Mouse (Mus musculus) ovary, postnatal 14 days (tissue): Measurements from ENCODE around the gene Pi4ka.

ENCODE experiments used
- DNase-seq: peaks from one replicate; pipeline ENCODE4 v3.0.0; 2022; ENCODE audit warnings: low spot score

Gene Pi4ka

DNA sequence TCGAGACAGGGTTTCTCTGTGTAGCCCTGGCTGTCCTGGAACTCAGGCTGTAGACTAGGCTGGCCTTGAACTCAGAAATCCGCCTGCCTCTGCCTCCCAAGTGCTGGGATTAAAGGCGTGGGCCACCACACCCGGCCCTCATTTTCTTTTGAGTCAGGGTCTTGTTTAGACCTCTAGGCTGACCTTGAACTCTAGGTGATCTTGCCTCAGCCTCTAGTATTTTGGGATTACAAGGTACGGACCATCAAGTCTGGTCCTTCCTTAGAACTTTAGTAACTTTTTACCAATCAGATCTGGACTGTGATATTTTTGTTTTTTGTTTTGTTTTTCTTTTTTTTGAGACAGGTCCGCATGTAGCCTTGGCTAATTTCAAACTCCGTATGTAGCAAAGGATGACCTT lies 130.4 kb downstream of the Pi4ka start, which contains the start of gene Tmem191c:
Gene Tmem191c (plus strand): TSS at position 357 of the 400 bp plus-strand sequence.
- no peak for DNase-seq

DNA sequence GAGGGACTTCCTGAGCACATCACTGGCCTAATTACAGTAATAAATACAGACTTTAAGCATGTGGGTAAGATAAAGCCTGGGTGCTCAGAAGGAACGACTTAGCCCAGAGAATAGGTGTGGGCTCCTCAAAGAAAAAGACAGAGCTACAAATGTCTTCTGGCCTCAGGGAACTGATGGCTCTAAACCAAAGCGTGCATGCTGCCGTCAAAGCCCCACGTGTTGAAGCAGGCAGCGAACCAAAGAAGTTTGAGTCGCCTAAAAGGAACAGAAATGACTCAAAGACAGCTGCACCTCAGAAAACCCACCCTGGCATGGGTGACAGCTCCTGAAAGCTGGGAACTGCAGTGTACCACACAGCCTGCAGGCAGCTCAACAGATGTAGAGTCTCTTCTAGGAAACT lies 134.3 kb downstream of the Pi4ka start:
- DNase-seq = no peak

DNA sequence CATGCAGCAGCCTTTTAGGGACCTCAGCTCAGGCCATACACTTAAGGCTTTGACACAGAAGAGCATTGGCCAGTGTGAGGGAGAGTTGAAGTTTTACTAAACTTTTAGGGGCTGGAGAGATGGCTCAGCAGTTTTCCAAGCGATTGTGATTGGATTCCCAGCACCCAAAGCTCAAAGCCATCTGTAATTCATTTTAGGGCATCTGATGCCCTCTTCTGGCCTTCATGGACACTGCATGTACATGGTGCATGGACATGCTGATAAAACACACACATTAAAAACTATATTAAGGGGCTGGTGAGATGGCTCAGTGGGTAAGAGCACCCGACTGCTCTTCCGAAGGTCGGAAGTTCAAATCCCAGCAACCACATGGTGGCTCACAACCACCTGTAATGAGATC lies 135.0 kb downstream of the Pi4ka start:
- DNase-seq = no peak

DNA sequence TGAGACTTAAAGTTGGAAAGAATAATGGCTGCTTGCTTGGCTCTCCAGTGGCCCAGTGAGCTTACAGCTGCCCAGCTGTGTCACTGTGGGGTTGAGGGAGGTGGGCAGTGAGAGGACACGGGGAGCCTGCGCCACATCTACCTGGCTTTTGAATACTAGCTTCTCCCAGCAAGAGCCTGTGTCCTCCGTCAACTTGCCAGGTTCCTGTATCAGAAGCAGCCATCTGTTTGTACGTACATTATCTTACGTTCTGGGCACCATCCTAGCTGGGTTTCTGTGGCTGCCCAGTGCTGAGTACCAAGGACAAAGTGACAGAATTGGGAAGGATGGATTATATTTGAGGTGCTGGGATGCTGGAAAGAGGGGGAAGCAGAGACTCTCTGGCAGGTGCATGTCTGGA lies 136.2 kb downstream of the Pi4ka start:
- no peak for DNase-seq

DNA sequence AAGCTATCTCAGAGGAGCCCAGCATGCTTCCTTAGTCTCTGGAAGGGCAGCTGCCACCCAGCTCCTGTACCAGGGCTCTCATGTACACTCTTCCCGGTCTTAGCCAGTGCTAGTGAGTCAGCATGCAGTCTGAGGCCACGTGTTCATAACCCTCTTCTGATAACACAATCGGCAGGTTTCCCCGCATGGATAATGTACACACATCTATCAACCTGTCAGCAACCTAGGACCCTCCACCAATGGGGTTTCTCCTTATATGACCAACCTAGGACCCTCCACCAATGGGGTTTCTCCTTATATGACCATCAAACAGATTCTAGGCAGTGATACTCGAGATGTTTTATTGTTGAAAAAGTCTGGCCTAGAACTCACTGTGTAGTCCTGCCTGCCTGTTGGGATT lies 138.2 kb downstream of the Pi4ka start:
- no peak for DNase-seq

DNA sequence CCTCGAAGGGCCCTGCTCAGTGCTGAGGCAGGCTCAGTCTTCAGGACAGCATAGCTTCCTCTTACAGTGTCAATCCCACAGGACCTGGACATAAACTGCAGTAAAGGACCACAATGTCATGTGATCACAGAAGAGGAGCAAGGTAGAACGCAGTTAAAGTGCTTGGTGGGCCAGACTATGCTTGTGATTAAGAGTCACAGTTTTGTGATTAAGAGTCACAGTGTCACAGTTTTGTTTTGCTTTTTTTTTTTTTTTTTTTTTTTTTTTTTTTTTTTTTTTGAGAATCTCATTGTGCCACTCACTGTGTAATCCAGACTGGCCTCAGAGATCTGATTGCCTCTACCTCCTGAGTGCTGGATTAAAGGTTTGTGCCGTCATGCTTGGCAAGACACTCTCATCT lies 140.0 kb downstream of the Pi4ka start:
- no peak for DNase-seq

DNA sequence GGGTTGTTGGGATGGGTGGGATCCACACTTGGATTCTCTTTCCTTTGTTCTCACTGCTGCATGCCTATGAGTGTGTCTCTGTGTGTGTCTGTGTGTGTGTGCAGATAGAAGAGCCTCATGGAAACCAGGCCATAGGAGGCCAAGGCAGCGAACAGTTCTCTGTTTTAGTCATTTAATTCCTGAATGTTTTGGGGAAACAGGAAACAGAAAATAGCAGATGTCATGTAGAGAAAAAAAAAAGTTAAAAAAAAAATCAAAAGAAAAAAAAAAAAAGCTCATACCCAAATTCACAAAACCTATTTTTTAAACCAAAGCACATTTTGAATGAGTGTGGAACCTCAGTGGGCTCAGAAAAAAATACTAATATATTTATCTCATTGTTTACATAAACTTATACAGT lies 144.8 kb downstream of the Pi4ka start:
- DNase-seq = no peak

DNA sequence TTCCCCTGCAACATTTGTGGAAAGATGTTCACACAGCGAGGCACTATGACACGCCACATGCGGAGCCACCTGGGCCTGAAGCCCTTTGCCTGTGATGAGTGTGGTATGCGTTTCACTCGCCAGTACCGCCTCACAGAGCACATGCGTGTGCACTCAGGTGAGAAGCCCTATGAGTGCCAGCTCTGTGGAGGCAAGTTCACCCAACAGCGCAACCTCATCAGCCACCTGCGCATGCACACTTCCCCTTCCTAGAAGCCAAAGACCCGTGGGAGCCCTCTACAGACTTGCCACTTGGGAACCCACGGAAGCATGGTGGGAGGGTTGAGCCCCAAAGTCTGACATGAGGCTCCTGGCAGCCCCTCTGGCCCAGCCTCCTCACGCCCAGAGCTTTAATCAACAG lies 147.2 kb downstream of the Pi4ka start:
- DNase-seq = no peak

DNA sequence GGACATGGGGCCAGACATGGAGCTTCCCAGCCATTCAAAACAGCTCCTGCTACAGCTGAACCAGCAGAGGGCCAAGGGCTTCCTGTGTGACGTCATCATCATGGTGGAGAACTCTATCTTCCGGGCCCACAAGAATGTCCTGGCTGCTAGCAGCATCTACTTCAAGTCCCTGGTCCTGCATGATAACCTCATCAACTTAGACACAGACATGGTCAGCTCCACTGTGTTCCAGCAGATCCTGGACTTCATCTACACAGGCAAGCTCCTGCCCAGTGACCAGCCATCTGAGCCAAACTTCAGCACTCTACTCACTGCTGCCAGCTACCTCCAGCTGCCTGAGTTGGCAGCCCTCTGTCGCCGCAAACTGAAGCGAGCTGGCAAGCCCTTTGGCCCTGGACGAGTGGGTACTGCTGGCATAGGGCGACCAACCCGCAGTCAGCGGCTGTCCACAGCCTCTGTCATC lies 148.7 kb downstream of the Pi4ka start:
- no peak for DNase-seq

DNA sequence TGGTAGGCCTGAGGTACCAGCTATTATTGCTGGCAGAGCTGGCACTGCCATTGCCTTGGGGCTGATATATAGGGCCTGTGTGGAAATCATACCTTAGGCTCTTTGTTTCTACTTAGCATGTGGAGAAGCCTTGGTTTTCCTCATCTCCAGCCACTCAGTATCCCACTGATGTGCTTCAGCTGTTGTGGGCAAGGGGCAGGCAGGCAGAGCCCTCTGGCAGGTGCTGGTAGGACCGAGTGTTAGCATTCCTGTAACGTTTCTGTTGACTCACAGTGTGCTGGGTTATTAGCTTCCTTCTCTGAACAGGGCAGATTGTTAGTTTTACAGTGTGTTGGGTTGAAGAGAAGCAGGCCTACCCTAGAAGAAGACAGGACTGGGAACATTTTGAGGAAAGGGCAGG lies 150.8 kb downstream of the Pi4ka start:
- DNase-seq = no peak

DNA sequence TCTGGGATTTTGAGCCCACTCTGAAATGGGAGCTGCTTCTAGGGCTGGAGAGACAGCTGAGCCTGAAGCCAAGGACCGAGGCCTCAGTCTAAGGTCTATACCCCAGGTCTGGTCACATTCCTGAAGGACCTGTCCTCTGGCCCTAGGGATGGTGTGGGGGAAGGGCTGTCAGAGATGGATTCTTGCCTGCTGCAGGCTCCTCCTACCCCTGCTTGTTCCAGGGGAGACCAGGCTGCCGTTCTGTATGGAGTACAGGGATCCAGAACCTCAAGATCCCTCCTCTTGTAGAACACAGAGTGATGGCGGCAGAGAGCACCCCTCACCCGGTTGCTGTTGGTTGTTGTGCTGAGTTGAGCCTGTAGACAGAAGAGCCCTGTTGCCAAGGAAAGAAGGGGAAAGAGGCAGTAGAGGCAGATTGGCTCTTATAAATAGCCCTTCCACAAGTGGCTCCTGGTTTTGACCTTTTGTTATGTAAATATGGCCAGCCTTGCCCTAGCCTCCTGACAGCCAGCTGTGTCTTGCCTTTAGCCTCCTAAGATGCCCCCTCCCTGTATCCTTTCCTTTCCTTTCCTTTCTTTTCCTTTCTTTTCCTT lies 152.0 kb downstream of the Pi4ka start:
- no peak for DNase-seq

DNA sequence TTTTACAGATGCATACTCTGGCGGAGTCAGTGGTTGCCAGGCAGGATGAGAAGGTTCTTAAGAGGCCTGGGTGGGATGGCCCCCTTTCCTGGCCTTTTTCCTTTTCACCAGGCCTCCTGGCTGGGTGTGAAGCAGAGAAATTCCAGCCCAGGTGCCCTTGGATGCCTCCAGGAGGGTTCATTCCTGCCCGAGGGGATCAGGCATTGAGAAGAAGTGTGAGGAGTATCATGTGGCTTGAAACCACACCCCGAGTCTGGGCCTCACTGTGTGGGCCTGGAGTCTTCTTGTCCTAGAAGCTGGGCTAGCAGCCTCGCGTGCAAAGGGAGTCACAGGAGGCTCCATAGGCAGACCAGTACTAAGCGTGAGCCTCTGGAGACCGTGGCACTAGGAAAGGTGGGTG lies 153.3 kb downstream of the Pi4ka start:
- DNase-seq = no peak

DNA sequence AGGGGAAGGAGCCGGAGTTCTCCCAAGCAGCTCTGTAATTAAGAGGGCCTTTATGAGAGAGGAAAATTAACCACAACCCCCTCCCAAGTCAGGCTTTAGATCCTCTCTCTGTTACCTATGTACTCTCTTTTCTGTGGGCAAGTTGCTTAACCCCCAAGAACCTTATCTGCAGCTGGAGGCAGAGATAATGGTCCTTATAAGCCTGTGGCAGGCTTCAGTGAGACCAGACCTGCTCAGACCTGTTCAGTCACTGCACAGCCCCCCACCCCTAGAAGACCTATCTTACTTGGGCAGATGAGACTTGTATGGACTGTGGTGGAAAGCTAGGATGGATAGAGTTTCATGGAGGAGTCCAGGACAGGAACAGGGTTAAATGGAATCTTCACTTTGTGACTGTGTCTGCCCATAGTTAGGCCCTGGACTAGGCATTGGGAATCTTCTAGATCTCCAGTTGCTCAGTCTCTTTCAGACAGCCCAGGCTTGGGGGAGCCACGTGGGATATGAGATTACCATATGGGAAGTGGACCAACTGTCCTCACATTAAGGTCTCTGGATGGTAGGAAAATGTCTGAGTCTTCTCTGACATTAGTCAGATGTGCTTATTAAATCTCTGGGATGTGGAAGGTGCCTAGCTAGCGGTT lies 153.9 kb downstream of the Pi4ka start:
- DNase-seq = no peak

DNA sequence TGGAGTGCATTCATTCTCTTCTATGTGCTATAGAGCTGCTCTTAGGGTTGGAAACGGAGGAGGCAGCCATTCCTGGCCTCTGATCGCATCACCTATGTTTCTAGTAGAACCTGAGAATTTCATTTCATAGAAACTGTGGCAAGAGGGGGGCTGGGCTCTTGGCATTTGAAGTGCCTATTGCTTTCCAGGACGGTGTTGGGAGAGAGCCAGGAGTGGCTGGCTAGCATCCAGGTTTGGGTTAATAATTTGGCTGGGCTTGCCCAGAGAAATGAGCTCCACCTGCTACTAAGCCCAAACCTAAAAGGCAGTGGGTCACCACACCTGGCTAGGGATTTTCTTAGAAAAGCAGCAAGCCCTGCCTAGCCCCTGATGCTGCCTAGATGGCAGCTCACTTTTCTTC lies 154.6 kb downstream of the Pi4ka start:
- DNase-seq = peak; percentile 84

DNA sequence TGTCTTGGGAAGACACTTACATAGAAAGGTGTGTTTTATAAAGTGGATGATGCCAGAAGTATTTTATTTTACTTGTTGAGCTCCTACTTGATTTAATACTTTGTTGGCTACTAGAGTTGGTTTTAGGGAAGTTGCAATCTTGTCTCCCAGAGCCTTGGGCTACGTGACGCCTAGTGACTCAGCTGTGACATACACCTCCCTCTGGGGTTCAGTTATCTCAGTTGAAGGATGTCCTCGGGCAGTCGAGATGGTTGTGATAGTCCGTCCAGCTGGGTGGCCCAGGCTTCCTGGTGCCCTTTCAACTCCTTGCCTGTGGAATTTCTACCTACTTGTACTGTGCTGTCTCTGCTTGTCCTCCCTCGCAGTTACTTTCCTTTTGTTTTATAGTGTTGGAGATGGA lies 157.0 kb downstream of the Pi4ka start:
- no peak for DNase-seq

DNA sequence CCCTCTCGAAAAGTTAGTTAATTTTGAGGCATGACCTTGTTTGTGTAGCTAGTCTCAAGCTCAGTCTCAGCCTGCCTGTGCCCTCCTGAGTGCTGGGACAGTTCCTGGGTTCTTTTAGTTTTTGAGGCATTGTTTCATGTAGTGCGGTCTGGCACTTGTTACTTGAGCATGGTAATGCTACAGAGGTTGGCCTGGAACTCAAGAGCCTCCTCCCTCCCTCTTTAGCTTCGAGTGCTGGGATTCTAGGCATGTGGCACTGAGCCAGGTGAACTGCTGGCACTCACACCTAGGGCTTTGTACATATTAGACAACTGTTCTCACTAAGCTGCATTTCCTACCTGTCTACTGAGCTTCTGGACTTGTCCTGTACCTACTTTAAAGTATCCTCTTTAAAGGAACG lies 158.4 kb downstream of the Pi4ka start:
- DNase-seq = no peak

DNA sequence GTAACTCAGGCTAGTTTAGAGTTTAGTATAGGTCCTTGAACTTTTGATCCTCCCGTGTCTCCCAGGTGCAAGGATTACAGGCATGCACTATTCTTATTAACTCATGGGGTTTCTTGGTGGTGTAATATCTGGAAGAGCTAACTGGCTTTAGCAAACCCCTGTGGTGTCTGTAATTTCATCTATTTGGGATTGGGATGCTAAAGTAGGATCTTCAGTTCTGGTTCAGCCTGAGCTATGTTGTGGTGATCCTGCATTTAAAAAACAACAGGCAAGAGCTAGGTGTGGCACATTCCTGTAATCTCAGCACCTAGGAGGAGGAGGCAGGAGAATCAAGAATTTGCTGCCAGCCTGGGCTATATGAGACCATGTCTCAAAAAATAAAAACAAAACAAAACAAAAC lies 161.1 kb downstream of the Pi4ka start:
- no peak for DNase-seq

DNA sequence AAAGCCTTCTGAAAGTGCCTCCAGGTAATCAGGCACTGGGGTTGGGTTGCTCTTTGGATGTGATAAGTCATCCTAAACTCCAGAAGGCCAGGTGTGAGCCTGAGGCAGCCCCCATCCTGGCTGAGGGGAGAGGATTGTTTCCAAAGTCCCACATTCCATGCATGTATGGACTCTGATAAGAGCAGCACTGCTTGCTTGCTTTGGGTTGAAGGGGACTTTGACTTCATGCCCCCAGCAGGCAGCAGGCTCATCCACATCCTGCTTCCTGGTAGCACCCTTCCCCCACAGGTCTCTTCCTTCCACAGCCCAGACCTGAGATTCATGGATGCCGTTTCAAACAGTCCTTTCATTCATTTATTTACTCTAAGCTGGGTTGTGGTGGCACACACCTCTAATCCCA lies 162.4 kb downstream of the Pi4ka start:
- no peak for DNase-seq

DNA sequence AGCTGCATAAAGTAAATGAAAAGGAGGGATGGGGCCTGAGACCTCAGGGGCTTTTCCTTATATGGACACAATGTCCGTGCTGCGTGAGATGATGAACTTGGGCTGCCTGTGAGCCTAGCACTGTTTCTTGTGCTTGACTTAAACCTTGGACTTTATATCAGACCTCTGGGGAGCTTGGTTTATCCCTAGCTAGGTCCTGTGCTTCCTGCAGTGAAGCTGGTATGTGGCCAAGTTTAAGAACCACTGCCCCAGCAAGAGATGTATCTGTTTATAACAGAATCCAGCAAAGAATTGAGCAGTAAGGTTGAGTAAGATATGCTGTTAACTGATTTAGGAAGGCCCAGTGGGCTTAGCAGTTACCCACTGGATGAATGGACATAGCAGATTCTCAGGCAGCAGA lies 166.7 kb downstream of the Pi4ka start:
- no peak for DNase-seq

DNA sequence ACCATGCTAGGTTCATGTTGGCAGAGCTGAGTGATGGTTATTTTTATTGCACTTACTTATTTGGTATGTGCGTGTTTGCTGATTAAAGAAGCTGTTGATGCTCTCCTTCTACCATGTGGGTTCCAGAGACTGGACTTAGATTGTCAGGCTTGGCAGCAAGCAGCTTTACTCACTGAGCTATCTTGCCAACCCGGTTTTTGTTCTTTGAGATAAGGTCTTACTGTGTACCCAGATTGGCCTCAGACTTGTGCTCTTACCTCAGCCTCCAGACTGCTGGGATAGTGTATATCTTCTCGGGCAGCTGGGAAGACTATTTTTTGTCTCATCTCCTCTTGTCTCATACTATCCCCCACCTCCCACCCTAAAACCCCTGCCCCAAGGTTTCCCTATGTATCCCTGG lies 168.5 kb downstream of the Pi4ka start:
- DNase-seq = no peak

DNA sequence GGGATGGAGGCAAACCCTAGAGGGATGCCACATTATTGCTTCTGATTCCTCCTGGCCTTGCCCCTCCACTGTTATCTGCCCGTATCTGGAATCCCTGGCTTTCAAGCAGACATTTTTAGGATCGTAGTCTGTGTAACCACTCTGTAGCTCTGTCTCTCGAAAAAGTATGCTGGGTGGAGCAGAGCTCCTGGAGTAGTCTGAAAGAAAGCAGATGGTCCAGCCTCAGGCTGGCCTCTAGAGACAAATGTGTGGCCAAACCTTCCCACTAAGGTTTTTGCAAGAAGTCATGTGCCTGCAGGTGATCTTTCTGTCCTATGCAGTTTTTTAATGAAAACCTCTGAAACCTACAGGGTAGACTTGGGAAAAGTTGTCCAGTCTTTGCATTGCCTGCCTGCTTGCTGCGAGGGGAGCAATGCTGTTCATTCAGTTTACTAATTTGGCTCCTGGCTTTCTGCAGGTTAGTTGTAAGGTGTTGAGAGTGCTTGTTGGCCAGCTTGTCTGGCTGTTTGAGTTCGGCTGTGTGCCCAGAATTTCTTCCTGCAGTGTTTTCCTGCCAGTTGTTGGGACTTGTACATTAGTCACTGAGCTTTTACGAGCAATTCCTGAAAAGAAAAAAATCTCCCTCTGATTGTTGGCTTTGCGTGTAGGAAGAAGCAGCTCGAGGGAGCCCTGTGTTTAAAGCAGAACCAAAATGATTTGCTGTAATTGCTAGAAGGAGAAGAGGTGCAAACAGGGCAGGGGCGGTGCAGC lies 171.0 kb downstream of the Pi4ka start:
- DNase-seq = no peak

DNA sequence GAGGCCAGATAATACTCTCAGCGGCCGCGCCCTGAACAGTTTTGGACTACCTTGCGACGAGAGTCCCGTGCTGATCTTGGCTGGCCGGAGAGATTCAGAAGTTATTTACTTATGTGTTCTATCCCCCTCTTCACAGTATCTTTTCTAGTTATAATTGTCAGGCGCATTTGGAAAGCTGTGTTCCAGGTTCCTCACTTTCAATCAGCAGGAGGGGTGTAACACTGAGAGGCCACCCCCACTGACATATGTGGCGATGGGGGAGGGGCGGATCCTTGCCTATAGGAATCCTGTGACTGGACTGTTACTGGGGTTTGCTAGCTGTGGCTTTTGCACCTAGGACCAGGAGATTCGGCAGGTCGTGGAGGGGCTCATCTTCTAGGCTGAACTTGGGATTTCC lies 171.6 kb downstream of the Pi4ka start:
- no peak for DNase-seq

DNA sequence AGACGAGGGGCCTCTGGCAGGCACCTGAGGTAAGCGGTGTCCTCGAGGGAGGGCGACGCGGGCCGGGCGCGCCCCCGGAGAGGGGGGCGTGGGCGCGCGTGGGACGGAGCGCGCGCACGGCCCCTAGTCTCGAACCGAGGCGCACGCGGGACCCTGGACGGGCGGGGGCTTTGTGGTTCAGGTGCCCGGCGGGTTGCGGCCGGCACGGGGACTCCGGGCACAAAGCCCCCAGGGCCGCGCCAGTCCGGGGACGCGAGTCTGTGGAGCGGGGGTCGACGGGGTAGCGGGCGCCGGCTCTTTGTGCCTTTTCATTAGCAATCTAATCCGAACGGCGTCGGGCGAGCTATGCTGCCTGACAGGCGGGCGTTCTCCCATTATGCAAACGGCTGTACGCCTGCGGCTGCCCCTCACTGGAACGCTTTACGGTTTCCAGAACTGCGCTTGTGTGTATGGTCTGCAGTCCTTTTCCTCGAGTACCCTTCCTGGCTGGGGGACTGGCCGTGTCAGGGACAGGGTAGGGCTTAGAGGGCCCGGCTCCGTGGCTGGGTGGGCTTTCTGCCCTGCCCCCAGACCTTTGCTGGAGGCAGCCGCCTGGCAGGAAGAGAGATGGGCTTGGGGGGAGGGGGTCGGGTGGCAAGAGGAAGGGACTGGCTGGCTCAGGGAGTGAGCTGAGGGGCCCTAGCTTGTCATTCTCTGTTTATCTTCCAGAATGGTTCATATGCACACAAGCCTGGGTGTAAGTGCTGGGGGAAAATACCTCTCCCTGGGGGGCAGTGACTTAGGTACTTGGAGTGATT lies 172.2 kb downstream of the Pi4ka start:
- DNase-seq = no peak
